Mouse (Mus musculus) cerebellum, postnatal 10 days (tissue): ENCODE measurements around the gene Dll1.

Experiments
- DNase-seq, 2 experiments: peaks; one replicate each; pipeline ENCODE4 v3.0.0; 2021; ENCODE audit warnings: mixed read lengths in 2 of 2

Gene Dll1

DNA sequence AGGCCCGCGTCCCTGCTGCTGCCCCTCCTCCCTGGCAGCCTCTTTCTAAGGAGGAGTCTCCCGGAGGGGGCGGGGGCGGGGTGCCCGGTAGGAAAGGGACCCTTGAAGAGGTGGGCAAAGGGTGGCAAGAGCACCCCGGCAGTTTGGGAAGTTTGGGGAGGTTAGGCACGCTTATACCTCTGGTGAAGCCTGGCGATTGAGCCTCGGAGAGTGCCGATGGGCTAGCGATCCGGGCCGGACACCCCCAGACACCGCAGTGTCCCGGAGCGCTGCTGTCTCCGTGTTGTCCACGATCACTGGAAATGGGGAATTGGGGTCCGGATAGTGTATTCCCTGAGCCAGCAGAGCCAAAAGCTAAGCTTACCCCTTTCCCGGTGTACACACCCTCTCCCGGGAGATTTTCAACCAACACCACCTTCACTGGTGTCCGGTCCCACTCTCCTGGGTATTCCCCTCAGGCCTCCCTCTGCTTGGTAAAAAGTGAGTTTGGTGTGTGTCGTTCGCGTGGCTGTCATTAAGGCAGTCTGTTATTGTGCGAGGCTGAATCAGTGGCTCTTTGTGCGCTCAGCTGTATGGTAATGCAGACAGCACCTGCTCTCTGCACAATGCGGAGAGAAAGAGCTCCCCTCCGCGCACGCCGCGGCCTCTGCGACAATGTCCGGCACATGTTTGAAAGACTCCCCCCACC lies at the start of gene Dll1:
TSS of gene Dll1 (minus strand) at position 379 of the 688 bp plus-strand sequence.
- DNase-seq = peak; percentile 68 to 75

DNA sequence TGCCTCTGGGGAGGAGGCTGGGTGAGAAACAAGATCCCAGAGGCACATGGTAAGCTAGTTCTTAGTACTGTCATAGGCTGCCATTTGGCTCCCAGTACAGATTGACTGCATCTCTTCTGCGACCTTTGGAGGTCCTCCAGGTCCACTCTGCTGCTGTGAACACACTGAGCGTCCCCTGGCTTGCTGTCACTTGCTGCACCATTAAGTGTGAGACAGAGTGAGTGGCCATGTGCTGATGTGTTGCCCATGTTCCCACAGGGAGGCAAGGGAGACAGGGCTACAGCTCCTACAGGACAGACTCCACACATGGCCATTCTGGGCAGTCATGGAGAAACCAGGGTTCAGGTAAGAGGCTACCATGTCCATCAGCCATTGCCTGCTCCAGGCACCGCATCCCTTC lies 49.3 kb upstream of the Dll1 start:
- DNase-seq = no peak

DNA sequence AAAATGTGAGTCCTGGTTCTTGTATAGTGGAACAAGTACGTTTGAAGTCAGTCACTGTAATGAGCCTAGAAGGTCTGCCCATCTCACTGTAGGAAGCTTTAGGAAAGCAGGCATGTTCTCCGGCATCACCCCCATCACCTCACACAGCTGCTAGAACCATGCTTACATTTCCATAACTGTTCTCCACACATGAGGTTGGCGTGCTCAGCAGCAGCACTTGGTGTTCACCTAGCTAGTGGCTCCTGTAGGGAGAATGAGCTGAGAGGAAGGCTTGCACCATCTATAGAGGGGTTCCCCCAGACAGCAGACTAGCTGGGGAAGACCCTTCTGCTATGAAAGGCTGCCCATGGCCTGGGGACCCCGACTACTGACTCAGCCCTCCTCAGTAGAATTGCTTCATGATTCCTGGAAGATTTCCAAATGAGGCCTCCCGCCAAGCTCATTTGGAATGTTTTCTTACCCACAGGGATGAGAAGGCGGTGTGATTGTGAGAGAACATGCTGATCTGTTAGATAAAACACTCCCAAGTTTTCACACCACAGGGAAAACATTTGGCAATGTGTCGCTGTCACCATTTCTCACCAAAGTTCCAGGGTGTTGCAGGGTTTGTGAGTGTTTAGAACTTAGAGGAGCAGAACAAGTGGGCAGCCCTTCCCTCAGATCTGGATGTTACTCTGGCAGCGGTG lies 46.6 kb upstream of the Dll1 start:
- DNase-seq = peak in 1 of 2 experiments; percentile 16

DNA sequence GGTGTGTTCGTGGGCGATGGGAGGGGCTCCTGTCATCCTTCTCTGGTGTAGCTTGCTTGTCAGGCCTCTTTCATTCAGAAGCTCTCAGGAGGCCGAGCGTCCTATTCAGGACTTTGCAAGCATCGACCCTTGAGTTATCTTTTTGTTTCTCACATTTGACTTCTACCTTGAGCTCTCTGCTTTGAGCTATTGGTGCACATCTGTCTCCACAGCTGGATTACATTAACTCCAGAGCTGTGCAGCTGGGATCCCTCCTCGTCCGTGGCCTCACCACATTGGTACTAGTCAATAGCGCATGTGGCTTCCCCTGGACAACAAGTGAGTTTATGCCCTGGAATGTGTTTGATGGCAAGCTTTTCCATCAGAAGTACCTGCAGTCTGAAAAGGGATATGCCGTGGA lies 46.0 kb upstream of the Dll1 start:
- no peak for DNase-seq

DNA sequence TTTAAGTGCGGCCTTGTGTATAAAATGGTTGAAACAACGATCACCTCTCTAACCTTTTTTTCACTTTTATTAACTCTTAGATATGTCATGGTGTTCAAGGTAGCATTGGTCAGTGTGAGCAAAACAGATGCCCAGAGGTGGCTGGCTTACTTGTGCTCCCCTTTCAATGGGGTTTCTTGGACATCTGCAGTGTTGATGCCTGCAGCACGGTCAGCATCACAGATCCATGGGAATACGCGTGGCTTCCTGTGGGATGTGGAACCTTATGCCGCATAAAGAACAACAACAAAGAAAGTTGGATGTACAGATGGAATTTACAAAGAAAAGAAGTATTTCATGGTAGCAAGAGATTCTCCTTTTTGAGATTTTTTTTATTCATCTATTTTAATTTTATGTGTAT lies 44.8 kb upstream of the Dll1 start:
- no peak for DNase-seq

DNA sequence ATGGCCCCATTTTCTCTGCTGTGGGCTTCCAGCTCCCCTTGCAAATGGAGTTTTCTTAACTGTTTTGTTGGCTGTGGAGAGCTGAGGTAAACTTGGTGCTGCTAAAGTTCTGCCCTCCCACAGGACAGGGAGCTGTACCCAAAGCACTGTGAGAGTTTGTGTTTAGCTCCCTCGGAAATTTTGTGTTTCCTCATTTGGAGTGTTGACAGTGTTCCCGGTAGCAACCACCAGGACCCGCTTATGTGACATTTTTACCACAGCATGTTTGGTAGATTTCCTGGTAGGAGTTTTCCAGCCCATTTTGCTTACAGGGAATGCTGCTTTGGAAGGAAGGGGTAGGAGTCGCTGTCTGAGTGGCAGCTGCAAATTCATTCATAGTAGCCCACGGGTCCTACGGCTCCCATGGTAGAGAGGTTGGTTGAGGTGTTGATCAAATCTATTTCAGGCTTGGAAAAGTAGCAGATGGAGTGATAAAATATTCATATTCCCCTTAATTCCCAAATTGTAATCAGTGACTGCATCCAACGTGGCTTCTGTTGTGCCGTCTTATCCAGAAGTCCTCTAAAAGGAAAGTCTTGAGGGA lies 43.4 kb upstream of the Dll1 start:
- DNase-seq = no peak

DNA sequence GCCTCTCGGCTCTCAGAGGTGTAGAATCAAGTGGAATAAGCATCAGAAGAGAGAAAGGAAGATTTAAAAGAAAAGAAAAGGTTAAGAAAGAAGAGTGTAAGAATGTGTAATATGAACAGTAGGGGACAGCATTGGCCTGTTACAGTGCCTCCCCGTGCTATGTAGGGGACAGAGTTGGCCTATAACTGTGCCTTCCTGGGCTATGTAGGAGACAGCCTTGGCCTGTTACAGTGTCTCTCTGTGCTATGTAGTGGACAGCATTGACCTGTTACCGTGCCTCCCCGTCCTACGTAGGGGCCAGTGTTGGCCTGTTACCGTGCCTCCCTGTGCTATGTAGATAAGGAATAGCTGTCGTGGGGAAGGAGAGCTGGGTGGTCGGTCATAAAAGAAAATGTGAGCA lies 42.9 kb upstream of the Dll1 start:
- no peak for DNase-seq

DNA sequence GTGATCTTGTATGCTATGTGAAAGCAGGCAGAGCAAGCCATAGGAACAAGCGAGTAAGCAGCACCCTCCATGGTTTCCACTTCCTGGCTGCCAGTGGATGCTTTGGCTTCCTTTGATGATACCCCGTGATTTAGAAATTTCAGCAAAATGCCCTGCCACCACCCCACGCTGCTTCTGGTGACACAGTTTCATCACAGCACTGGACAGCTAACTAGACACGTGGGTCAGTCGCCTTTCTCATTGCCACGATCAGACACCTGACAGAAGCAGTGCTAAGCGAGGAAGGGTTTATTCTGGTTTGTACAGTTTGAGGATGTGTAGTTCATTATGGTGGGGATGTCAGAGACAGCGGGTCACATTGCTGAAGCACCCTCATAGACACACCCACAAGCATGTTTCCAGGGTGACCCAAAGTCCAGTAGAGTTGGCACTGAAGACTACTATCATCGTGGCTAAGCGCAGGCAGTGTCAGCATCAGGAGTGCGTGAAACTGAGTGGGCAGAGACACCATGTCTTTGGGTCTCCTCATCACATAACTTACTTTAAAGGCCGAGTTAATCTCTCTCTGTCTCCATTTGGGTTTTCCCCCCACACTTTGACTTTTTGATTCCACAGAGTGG lies 40.0 kb upstream of the Dll1 start:
- DNase-seq = no peak

DNA sequence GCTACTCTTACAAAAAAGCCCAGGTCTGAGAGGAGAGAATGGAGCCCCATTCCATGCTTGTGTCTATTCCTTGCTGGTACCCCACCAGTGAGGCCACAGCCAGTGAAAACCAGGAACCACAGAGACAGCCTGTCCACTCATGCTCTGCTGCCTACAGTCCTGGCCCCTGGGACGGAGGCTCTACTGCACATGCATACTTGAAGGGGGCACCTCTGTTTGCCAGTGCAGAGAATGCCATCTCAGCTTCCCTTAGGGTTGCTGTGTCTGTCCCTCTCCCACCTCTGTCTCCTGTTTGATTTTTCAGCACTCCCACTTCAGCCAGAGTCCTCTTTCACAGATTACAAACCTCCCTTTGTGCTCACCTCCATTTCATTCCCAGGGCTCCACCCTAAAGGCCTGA lies 34.2 kb upstream of the Dll1 start:
- no peak for DNase-seq

DNA sequence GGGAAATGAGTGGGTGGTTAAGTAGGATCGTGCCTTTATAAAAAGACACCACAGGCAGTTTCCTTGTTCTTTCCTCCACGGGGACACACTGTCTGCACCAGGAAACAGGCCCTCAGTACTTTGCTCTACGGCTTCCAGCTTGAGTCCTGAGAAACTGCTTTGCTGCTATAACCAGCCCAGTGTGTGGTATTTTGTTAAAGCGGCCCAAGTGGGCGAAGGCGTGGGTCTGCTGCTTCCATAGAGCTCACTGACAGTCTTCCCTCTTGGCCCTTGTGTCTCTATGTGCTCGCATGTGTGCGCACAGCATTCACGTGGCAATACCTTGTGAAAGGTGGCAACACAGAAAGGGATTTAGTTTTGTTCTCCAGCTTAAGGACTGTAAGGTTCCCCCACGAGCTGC lies 32.6 kb upstream of the Dll1 start:
- DNase-seq = no peak

DNA sequence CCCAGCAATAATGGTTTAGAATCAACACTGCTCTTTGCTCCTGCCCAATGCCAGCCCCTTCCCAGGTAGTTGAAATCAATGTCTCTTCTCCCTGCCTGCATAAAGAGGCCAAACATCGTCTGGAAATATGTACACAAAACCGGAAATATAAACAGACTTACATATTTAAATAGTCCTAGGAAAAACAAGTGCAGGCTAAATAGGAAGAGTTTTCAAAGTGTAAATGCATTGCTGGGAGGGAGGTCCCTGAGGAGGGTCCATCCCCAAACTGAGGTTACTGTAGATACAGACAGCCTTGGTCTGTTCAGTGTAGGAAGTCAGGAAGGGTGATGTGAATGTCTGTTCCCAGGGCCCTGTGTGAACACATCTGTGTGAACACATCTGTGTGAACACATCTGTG lies 29.9 kb upstream of the Dll1 start:
- no peak for DNase-seq

DNA sequence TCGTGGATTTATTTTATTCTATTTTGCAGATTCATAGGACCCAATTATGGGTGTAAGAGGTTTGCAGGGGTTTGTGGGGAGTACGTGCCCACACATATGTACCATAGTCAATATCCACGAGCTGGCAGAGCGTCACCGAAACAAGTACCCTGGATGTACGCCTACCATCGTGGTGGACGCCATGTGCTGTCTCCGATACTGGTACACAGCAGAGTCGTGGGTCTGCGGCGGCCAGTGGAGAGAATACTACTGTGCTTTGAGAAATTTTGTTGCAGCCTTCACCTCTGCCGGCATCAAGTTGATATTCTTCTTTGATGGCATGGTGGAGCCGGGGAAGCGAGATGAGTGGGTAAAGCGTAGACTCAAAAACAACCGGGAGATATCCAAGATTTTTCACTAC lies 25.0 kb upstream of the Dll1 start:
- no peak for DNase-seq

DNA sequence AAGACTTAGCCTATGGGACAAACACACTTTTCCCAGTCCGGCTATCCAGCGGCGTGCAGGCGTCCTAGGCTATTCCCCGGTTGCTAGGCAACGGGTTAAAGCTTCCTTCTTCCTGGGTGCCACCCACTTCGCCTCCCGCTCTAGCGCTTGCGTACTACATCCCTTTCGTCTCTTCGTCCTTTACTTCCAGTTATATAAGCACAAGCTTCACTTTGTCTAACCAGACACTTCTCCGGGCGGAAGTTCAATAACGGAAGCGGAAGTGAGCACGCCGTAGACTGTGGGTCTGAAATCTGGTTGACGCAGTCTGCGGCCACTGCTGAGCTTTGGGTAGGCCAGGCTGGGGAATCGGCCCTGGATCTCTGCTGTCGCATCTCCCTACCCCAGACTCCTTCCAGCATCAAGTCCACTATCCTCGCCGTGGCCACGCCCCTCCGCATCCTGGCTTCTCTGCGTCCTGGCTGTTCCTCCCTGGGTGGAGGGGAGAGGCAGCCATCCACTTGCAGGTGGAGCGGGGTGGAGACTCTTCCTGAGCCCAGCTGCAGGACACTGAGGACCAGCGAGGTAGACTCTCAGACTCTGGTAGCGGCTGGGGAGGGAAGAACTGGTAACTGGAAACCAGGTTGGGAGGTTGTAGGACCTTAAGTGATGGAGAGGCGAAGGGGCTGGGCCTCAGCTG lies 19.5 kb upstream of the Dll1 start, which contains the start of gene Fam120b:
TSS of gene Fam120b (plus strand) at position 206 of the 679 bp plus-strand sequence.
- DNase-seq = peak; percentile 84 to 89

DNA sequence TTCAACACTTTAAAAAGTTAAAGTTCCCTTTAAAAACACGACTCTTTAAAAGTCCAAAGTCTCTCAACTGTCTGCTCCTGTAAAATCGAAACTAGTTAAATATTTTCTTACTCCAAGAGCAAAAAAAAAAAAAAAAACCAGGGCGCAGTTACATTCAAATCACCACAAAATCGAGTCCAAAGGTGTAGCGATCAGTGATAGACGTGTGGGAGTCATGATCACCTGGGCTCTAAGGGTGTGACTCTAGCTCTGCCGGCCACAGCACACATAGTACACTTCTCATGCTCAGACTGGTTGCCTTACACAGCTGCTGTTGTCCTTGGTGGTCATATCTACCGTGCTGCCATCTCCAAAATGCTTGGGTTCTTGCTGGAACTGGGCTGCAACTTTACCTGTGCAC lies 12.7 kb upstream of the Dll1 start:
- DNase-seq = no peak

DNA sequence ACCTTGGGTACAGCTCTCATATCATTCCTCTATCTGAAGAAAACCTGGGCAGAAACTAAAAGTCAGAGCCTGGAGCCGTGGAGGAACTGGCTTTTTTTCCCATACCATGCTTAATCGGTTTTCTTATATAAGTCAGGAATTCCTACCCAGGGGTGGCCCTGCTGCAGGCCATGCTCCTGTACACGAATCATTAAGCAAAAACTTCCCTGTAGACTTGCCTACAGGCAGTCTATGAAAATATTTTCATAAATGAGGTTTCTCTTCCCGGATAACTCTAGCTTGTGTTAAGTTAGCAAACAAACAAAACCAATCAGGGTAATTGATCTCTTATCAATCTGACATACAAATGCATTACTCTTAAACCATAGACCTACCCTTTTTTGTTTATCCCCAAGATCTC lies 12.2 kb upstream of the Dll1 start:
- DNase-seq = no peak

DNA sequence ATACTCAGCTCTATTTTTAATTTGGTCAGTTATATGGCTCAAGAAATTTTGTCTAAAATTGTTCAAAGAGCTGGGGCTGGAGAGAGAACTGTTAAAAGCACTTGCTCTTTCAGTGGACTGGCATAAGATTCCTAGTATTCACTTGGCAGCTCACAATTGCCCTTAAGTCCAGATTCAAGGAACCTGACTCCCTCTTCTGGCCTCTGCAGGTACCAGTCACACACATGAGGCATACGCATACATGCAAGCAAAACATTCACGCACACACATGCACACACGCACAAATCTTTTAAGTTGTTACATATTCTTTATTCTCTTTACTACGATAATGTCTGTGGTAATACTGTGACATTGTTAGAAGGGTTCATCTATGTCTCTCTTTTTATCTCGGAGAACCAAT lies 6.7 kb upstream of the Dll1 start:
- no peak for DNase-seq

DNA sequence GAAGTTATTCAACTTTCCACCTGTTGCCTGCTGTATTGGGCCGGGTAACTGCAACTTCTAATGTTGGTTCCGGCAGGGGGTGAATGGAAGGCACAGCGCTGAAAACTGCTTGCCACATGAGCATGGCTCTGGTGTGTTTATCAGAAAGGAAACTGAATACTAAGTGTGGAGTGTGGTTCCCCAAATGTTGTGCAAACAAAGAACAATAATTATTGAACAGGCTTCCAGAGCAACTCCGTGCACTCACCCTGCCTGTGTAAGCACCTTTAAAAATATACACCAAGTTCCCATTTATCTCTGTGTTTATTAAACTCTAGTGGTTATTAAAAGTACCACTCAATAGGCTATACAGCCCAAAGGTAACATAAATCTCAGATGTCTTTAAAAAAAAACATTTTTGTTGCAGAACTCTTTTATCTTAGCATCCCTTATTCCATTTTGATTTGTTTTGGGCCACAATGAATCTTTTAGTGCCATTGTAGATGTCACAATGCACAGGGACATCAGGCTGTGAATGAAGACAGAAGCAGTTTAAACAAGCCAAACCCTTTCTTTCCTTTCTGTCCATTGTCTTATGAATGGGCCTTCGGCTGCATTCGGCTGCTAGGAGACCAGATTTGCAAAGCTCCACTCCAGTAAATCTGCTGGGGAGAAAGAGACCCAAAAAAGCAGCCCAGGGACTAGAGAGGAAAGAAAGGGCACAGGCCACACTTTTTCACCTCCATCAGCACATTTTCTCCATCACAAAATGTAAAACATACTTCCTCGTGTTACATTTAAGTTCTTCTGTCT lies 5.4 kb upstream of the Dll1 start:
- no peak for DNase-seq

DNA sequence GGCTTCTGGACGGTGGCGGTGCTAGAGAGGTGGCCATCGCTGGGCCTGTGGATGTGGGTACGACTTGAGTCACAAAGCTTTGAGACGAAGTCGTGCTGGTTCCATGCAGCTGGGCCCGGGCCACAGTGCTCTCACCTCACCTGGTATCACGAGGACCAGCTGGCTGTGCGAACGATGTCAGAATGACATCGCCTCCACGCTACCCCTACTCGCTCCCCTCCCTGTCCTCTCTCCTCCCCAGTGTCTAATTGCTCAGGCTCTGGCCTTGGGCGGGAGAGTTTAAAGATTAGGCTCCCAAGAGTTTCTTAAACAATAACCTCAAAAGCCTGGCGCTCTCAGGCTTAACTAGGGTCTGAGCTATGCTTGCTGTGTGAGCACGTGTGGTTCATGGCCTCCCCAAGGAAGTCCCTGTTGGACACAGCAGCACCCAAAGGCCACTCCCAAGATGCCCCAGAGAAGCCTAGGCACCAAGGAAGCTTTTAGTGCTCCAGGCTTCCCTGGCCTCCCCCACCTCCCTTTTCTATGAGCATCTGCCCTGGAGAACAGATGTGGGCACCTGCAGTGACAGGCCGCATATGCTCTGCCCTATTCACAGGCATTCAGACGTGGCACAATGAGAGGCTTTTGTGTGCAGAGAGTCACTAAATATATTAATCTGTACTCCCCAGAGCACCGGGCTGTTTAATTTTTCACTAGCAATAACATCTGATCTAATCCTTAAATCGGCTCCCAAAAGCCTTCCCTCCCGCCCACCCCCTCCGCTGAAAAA lies 4.6 kb upstream of the Dll1 start:
- no peak for DNase-seq

DNA sequence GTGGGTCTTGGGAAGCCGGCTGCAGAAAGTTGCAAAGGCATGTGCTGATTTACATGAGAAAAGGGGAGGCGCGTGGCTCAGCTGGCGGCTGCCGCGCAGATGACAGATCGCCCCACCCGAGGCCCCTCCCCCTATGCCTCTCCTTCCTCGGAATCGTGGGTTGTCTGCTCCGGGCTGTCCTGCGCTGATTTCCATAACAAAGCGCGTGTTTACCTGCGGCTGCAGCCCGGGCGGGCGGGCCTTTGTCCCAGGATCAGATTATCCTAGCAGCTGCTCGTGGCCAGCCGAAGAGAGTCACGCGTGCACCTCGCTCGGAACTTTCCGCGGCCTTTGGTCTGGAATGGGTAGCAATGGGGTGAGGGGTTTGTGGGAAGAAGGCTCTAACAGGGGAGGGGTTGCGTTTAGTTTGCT lies 4.0 kb upstream of the Dll1 start:
- peak; percentile 49 to 55 for DNase-seq

DNA sequence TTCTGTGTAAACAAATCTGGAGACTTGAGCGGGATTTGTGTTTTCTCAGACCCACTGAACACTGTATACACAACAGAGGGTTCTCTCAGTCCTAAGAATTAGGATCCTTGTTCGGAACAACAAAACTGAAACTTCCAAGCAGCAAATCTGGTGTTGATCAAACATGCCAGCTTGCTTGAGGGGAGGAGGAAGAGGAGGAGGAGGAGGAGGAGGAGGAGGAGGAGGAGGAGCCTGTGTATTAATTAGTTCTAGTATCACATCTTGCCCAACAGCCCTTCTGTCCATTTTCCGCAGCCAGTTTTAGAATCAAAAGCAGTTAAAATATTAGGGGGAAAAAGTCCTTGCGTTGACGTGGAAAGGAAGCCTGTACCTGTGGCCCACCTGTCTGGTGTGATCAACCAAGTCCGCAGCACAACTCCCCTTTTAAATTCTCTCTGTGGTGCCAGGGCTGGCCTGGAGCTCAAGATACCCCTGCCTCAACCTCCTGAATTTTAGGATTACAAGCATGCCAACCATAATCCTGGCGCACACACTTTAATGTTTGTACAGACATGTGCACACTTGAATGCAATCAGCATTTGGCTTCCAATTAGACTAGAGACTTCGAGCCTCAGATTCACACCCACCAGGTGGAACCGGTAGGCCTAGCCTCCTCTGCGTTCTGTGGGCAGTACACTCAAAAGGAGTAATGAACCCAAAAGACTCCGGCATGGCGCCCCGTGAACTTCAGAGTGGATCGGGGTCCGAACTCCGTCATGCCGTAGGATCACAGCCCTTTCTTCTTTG lies 3.3 kb upstream of the Dll1 start:
- DNase-seq = no peak
